Mouse (Mus musculus): ENCODE results near the gene Olfr317.
"Not testable (repeated sequence)": the region's sequence is repeated elsewhere in the genome, so short reads cannot be mapped to it uniquely, and the experiment has no call there.

Gene Olfr317

GRCm38 (mm10) chr11:58738792-58739262, at the start of gene Olfr317:
Gene Olfr317, minus strand, starts transcription at chr11:58739212.
- in situ Hi-C loops (cut with MboI, MseI) = no loop called here

DNA sequence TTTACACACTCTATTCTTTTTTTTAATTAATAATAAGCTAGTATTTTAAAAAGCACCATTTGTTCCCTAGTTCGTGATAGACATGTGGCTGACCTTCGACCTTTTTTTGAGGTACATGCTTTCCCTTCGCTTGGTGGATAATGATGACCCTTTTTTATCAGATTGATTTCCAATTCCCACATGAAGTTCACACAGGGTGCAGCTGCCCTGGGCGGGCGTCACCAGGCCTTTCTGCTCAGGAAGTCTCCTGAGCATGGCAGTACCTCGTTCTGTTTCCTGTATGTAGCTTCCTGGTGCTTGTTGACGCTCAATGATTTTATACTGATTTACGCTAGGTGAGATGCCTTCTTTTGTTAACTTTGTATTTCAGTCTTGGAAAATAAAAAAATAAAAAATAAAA, 49.3 kb upstream of the Olfr317 start:
- in situ Hi-C loops (cut with MboI, MseI) = no loop called here

- in situ Hi-C loops (cut with MboI, MseI) = no loop called here
Measured at GRCm38 (mm10) chr11:58787651-58788050, 48.6 kb upstream of the Olfr317 start.

DNA sequence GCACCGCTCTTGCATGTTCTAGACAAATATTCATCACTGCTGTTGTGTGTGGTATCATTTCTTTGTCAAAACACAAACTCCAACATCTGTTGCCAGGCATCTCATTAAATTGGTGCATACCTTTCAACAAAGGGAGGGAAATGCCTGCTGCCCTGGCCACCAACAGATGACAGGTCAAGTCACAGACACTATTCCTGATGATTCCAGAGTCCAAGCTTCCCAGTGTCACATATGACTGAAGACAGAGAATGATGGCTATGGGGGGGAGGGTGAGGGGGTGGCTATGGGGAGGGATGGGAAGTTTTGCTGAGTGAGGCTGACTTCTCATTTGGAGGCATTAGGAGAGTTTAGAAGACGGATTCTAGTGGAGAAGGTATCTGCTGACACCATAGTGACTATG, 45.2 kb upstream of the Olfr317 start:
- in situ Hi-C loops (cut with MboI, MseI) = no loop called here

GRCm38 (mm10) chr11:58782480-58783089, 43.6 kb upstream of the Olfr317 start, which contains the start of gene Olfr314:
Gene Olfr314, plus strand, starts transcription at chr11:58782952.
- in situ Hi-C loops (cut with MboI, MseI) = no loop called here

DNA sequence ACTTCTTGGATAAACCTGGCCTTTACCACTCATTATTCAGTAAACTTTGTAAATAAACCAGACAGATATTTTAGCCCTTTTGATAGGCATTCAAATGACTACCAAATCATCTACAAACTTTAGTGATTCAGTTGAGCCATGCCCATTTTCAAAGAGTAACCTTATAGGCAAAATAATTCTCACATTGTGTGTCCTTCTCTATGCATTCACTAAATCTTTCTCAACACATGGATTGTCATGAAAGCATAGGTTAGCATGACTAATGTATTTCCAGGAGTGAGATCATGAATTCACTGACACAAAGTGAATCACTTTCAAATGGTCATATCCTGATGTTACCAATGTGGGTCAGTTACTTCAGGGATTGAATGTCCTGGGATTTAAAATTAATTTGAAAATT, 33.9 kb upstream of the Olfr317 start, which contains the start of gene Olfr315:
Olfr315 (plus strand) TSS at position 301 of the 400 bp plus-strand sequence.
- in situ Hi-C loops (cut with MboI, MseI) = no loop called here

DNA sequence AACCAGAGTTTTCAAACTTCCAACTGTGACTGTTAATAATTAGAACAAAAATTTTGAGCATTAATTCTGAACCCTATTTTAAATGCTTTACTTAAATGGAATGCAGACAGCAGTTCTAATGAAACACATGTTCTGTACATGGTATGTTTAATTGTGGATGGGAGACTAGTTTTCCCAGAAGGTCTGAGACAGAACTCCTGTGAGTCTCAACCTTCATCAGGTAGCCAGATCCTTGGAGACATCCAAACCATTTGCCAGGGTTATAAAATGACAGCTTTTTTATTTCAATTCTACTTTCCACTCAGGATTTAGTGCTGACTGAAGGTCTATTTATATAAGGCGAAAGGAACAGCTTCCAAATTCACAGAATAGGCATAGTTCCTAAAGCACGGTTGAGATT, 13.4 kb upstream of the Olfr317 start, which contains the start of gene Olfr316:
Olfr316 (plus strand) TSS at position 301 of the 400 bp plus-strand sequence.
- in situ Hi-C loops (cut with MboI, MseI) = no loop called here

GRCm38 (mm10) chr11:58751096-58751495, 12.1 kb upstream of the Olfr317 start:
- in situ Hi-C loops (cut with MboI, MseI) = not testable (repeated sequence)

DNA sequence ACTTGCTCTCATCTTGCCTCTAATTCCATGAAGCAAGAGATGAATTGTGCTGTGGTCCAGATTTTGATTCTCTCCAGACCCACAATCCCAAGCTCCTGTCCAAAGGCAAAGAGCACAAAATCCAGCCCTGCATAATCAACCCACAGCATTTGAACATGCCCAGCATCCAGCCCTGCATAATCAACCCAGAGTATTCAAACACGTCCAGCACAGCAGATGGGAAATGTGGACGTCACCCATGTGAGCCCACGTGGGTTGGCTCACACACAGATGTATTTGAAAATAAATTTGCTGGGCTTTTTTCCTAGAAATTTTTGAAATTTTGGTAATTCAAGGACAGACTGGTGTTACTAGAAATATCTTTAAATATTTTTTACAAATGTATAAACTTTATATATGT, 5.6 kb downstream of the Olfr317 start:
- in situ Hi-C loops (cut with MboI, MseI) = no loop called here

- in situ Hi-C loops (cut with MboI, MseI) = not testable (repeated sequence)
Measured at GRCm38 (mm10) chr11:58727896-58728650, 10.9 kb downstream of the Olfr317 start.

DNA sequence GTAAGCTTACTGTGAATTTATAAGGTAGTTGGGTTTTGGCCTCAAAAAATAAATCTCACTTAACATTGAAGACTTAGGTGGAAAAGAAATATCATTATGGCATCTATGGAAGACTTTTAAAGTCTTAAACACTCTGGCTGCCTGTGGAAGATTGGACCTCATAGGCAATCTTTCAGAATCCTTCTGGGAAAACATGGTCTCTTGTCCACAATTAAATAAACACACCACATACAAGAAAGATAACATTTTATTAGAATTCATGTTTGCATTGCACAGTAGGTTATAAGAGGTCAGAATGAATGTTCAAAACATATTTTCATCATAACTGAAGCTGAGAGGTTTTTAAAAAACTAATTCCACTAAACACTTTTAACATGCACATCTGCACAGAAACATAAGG, 15.1 kb downstream of the Olfr317 start, which contains the start of gene Olfr318:
Olfr318 (minus strand) TSS at position 101 of the 400 bp plus-strand sequence.
- in situ Hi-C loops (cut with MboI, MseI) = no loop called here

DNA sequence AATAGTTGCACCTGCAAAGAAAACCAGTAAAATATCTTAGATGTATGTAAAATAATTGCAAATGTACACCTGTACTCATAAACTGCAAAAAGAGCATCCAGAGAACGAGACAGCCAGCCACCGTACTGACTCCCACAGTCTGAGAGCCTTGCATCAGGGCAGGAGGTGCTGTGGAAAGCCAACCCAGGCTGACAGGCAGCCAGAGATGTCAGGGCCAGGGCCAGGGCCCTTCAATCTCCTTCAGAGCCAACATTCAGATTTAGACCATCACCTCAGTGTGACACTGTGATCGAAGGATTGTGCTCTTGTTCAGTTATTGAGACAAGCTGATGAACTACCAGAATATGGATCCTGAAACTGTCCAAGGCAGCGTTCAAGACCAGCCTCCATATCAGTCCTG, 19.3 kb downstream of the Olfr317 start:
- in situ Hi-C loops (cut with MboI, MseI) = no loop called here

DNA sequence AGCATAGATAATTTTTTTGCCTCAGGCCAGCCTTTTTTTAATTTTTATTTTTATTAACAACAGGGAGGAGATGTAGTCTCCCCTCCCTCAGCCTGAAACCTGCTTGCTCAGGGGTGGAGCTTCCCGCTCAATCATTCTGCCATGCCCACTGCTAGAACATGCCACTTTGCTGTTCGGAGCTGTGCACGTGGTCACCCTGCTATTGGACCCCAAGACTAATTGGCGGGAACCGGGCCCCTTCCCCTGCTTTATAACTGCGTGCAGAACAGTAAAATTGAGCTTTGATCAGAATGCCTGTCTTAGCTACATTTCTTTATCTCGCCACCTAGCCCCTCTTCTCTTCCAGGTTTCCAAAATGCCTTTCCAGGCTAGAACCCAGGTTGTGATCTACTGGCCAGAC, 21.3 kb downstream of the Olfr317 start:
- in situ Hi-C loops (cut with MboI, MseI) = not testable (repeated sequence)

DNA sequence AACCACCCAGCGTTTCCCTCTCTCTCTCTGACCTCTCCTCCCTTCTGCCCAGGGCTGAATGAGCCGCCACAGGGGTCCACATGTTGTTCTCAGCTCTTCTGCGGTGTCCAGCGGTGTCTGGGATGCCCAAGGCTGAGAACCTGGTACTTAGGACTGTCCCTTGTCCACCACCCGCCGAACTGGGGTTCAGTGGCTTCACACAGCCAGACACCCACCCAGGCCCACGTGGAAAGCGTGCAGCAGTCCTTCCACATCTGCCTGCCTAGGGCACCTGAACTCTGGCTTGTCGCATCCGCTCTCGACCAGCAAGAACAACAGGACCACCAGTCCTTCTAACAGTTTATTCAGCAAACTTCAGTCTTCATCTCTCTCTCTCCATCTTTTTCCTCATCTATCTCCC, 29.9 kb downstream of the Olfr317 start:
- in situ Hi-C loops (cut with MboI, MseI) = no loop called here

GRCm38 (mm10) chr11:58698862-58699261, 40.1 kb downstream of the Olfr317 start, which contains the start of gene Olfr319:
Gene Olfr319, plus strand, starts transcription at chr11:58699162.
- in situ Hi-C loops (cut with MboI, MseI) = no loop called here
